Mouse (Mus musculus) liver, postnatal 0 days (tissue): ENCODE measurements around the gene Gsdma3.

ENCODE experiments used
- CTCF ChIP-seq: sonication (generic); IDR thresholded peaks from 2 replicates; pipeline ENCODE4 v1.5.1; 2016; ENCODE audit warnings: antibody characterized with exemption, low read depth
- EP300 ChIP-seq: IDR thresholded peaks from 2 replicates; pipeline ENCODE4 v1.6.1; 2016; ENCODE audit warnings: antibody characterized with exemption, low read depth, mild to moderate bottlenecking

- no peak for TF ChIP-seq CTCF
- TF ChIP-seq EP300 = no peak
Observed at GRCm38 (mm10) chr11:98644757-98645156, 18.6 kb downstream of the Gsdma3 start.
